Mouse (Mus musculus): ENCODE measurements around the gene Ano6.

DNA sequence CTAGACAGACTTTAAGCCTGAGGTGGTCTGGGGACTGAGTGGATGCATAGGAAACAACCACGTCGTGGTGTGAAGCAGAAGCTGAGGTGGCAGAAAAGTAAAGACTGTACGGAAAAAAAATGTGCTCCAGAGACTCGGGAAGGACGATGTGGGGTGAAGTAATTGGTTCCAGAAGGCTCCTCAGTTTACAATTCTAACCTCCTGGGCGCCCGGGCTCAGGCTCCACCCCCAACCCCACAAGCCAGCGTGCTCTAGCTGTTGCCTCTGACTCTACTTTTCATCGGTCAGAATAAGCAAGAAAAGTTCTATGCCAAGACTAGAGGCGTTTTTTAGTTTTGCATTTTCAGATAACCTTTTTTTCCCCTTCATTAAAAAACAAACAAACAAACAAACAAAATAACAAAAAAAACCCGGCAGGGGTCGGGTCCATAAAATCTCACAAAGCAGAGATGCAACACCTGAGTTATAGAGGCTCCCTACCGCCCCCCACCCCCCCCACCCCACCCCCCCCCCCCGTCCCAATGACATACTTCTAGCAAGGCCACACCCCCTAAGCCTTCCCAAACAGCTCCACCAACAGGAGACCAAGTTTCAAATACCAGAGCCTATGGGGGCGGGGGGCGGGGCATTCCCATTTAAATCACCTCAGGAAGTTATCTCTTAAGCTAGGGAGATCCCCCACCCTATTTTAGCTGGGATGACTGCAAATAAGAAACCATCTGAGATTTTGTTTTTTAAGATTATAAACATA lies 221.2 kb downstream of the Ano6 start:
- TF ChIP-seq CTCF (IDR thresholded peaks at IDR 0.05; ENCODE audit: low read depth) (no peak), EP300 (IDR thresholded peaks at IDR 0.05; ENCODE audit: low read depth) (no peak)
